Mouse (Mus musculus) left cerebral cortex, postnatal 4 days (tissue): ENCODE measurements around the gene L1cam. TPM values are rescaled to one million over a fixed set of nuclear protein-coding genes. Genes with fewer than 3 reads are reported as not detected.
A peak's percentile ranks its signal among the peaks of the same experiment; 100 is the strongest.

Experiments
- DNase-seq: peaks from one replicate; pipeline ENCODE4 v3.0.0-alpha.2; 2022
- intact Hi-C: fragments of 180-260 bp; cut with DNase I; formaldehyde crosslinking; loops from one replicate; pipeline ENCODE4 v1.15.1; 2025
- total RNA-seq, 2 experiments: library from RNA; stranded (reverse); gene quantifications; 2 replicates each; pipeline ENCODE4 v1.2.3; 2021

L1cam gene
- total RNA-seq, 2 experiments from 2014 or later = 518 to 579 TPM

DNA sequence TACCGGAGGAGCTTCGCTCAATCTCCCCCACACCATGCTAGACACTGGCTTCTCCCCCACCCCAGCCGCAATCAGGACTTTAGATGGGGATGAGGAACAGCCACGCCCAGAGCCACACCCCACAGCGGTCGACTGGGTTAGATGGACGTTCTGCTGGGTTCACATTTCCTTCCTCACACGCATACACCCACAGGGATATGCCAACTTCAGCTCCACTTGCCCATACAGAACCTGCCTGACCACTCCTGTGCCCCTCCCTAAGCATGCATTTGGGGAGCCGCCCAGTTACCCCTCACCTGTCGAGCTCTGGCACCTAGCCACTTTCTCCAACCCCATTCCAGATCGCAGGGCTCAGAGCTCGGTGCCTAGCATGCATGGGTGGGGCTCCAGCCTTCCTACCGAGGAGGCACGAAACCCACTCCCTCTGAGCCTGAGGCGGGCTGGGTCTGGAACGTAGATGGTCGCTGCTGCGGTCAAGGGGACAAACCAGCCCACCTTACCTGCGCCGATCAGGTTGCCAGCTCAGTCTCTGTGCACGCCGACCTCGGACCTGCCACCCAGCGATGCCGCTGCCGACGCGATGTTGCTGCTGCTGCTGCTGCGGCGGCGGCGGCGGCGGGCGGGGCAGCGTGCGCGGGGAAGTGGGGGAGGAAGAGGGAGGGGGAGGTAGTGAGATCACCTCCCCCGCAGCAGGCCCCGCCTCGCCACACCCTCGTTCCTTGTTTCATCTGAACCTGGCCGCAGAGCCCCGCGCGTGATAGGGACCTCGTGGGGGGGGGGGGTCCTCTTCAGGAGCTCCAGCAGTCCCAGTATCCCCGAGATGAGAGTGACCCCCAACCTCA is 15.5 kb downstream of the L1cam start:
- DNase-seq = peak; percentile 57
- intact Hi-C loops = no loop called here

DNA sequence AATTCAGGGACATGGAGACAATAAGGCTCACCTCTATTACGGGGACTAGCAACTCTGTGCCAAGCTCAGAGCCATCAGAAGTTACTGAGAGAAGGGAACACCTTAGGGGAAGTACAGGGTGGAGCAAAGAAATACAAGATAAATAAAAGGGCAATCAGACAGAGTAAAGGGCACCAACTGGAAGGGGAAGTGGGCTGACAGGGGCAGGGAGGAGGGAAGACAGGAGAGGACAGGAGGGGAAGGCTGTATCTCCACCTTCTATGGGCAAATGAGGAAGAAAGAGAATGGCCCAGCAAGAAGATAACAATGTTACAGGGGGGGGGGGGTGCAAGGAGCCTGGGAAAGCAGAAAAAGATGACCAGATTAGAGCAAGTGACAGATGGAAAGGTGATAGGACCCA is 18.9 kb downstream of the L1cam start:
- DNase-seq = no peak
- intact Hi-C loops = no loop called here

- intact Hi-C loops = no loop called here
- DNase-seq = no peak
These were observed 20.0 kb downstream of the L1cam start for GRCm38 (mm10) chrX:73875881-73876280.

- DNase-seq = peak; percentile 33
- intact Hi-C loops = no loop called here
These were observed 23.9 kb downstream of the L1cam start for GRCm38 (mm10) chrX:73871956-73872355.

- intact Hi-C loops = no loop called here
- DNase-seq = no peak
These were observed 24.4 kb downstream of the L1cam start for GRCm38 (mm10) chrX:73871474-73871873.

DNA sequence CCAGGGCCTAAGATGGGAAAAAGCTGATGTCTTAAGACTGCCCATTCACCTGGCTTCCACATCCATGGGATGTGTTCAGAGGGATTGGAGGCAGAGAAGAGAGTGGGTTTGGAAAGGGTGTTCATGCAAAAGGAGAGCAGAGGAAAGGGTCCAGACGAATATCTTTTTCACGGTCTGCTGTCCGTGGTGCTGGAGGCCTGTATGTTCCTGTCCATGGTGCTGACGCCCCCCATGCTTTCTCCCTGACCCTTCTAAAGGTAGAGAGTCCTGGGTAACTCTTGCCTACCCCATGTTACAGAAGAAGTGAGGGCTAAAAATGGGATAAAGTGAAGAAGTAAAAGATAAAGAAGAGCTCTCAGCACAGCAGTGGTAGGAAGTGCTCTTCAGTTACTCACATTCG is 26.6 kb downstream of the L1cam start:
- intact Hi-C loops = no loop called here
- no peak for DNase-seq

DNA sequence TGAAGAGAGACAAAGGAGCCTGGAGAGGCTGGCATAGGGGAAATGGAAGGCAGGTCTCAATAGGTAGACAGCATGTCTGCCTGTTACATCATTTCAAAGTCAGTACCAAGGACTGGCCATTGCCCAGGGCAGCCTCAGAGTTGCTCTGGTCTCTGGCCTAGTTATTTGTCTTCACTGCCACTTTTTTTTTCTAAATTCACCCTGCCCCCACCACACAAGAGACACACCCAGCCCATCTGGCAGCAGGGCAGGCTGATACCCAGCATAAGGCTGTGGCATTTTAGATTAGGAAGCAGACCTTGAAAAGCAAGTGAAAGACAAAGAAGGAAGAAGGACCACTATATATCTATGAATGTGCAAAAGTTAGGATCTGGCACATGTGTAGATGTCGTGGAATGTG is 28.1 kb downstream of the L1cam start:
- intact Hi-C loops = no loop called here
- no peak for DNase-seq

DNA sequence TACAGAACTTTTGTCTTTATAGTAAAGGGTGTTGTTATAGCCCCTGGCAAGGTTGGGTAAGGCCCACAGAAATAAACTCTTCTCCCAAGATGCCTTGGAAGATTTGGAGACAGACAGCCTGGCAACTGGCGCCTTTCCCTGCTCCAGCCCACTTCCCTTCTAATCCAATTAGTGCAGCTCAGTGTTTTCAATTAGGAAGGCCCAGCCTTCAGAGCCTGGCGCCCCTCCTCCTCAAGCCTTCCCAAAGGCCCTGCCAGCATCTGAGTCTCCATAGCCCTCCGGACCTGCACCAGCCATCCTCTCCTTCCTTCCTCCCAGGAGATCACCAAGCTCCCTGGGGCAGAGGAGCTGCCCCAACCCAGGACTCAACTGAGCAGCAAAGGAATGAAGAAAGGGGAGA is 28.6 kb downstream of the L1cam start:
- DNase-seq = peak; percentile 70
- intact Hi-C loops = no loop called here

DNA sequence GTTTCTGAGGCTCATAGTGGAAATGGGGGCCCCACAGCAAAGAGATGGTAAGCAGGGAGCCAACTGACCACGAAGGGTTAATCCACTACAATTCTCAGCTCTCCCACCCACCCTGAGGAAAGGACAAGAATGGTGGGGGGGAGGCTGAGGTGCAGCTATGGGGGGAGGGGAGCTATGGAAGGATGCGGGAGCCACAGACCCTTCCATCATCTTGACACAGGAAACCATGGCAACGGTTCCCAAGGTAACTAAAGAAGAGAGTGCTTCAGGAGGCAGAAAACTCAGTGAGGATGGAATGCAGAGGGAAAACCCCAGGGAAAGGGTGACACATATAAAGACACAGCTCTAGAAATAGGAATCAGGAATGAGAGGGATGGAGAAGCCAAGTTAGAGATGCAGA is 31.2 kb downstream of the L1cam start:
- no peak for DNase-seq
- intact Hi-C loops = no loop called here

- intact Hi-C loops = no loop called here
- DNase-seq = no peak
These were observed 40.9 kb downstream of the L1cam start for GRCm38 (mm10) chrX:73855087-73855408.

DNA sequence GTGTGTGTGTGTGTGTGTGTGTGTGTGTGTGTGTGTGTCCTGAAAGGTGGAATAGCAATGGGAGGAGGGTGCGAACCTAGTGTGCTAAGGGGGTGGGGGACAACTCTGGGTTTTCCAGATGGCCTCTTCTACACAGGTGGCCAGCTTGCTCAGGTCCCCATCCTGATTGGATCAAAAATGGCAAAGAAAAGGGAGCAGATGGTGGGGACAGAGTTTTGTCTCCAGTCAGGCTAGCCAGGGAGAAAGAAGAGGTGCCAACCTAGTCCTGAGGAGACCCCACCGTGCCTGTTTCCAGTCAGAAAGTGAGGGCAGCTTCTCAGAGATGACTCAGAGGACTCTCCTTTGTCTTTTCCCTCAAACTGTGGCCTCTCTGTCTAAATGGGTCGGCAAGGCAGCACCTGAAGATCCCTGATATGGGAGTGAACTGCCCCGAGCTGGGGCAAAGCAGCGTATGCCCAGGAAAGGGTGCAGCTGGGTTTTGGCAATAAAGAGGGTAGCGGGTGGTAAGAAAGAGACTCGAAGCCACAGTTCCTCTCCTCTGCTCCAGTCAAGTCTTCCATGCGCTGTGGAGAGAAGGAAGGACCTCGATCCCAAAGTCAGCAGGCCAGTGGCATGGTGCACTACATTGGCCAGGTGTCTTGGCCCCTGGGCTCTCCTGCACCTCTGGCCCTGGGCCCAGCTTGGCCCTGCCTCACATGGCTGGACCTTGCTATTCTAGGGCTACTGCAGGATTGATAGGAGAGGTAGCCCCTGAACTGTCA is 41.4 kb downstream of the L1cam start:
- DNase-seq = peak; percentile 23
- intact Hi-C loops = no loop called here

DNA sequence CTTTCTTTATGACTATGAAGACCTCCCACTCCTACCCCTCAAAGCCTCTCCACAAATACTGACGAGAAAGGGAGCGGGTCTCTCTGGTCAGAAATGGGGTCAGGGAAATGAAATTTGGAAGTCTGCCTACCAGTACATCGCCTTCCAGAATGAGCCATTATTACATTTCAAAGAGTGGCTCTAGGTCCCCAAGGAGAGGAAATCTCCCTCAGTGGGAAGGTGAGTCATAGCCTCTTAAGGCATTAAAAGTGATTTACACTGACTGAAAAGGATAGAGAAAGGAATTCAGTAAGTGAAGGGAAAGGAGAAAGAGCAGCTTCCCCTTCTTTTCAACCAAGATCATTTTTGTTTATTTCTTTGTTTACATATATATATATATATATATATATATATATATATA is 59.2 kb downstream of the L1cam start:
- intact Hi-C loops = no loop called here
- no peak for DNase-seq

GRCm38 (mm10) chrX:73835731-73836130 is 60.2 kb downstream of the L1cam start:
- intact Hi-C loops = no loop called here
- DNase-seq = no peak

DNA sequence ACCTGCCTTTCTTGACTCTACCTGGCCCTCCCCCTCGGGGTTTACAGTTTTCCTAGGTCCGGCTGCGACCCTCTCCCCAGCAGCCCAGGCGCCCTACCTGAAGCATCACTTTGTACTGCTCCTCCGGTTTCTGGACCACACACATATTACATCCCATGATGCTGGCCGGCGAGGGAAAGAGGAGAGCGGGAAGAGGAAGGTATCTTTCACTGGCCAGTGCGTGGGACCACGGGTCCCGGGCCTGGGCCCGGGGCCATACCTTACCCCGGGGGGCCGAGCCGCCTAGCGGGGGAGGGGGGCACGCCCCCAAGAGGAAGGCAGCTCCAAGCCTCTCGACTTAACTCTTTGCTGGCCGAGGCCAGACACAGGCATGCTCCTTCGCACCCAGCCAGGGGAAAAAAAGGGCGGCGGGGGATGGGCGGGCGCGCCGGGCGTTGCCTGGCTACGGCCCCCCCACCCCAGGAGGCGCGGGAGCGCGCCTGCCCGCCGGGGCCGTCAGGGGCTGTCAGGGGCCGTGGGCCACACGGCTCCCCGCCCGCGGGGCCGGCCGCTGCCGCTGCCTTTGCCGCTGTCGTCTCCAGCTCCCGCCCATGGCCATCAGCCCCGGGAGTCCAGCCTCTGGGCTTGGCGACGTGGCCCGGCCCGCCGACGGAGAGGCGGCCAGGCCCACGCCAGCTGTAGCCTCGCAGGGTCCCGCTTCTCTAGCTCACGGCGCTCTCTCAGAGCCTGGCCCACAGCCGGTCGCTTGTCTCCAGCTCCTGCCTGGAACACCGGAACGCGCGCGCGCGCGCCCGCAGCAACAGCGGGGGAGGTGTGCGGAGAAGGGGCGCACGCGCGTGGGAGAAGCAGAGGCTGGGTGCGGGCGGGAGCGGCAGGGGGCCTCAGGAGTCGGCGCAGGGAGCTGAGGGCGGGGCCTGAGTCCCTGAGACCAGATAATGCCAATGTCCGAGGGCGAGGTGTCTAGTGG is 71.4 kb downstream of the L1cam start, which contains the start of gene Pdzd4:
Gene Pdzd4 (minus strand): TSS at position 785 of the 967 bp plus-strand sequence.
- peak; percentile 80 for DNase-seq
- intact Hi-C loops = no loop called here

GRCm38 (mm10) chrX:73823747-73824146 is 72.2 kb downstream of the L1cam start:
- no peak for DNase-seq
- intact Hi-C loops = no loop called here

DNA sequence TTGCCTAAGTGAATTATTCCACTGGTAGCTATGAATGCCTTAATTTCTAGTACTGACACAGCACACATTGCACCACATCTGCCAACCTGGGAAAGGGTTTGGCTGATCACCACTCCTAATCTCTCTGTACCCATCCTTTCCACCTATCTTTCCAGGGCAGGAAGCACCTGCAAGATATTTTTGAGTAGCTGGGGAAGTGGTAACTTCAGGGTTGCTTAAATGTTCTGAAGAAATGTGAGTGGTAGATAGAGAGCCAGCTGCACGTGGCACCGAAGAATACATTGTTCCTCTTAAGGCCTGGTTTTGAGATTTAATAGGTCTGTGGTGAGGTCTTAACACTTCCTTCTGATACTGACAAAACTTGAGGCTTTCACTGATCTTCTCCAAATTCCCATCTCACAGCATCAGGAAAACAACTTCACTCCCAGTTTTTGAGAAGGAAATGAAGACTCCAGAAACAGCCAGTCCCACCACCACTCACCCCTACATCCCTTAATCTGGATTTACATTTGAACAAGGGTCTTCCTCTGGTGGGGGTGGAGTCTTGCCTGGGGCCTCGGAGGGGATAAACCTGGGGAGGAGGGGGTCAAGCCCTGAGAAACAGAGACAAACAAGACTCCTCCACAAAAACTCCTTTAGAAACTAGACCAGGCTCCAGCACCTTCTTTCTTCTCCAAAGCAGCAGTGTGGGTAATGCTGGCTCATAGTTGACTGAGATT is 79.2 kb downstream of the L1cam start:
- intact Hi-C loops = no loop called here
- no peak for DNase-seq

- intact Hi-C loops = no loop called here
- DNase-seq = peak; percentile 27
These were observed 80.8 kb downstream of the L1cam start for GRCm38 (mm10) chrX:73815072-73815471.

- intact Hi-C loops = no loop called here
- DNase-seq = no peak
These were observed 90.1 kb downstream of the L1cam start for GRCm38 (mm10) chrX:73805814-73806213.
